Mouse (Mus musculus): ENCODE measurements around the gene Cop1. TPM values are rescaled to one million over a fixed set of nuclear protein-coding genes. Genes with fewer than 3 reads are reported as not detected.
A peak's percentile ranks its signal among the peaks of the same experiment; 100 is the strongest.

The Cop1 gene
- polyA plus RNA-seq, 1 experiment from 2014 or later = 34.6 TPM

DNA sequence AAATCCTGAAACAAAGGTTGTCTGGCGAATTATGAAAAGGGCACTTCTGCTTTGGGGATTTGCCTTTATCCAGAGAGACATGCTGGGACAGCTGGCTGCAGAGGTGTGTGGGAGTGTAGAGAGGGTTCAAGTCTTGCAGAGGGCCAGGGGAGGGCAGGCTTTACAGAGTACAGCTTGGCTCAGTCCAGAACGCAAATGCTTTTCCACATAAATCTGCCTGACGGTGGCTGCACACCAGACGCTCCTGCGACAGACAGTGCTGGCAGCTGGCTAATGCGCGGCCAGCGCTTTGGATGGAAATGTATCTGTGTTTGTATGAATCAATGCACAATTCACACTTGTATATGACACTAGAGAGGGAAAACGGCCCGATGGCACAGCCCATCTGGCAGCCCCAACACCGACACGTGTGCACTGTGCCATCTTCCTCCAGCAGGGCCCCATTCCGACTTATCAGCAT lies 156.5 kb downstream of the Cop1 start:
- WGBS = 68% methylated on average over 13 of the region's 13 CpGs
- H3K4me3 ChIP-seq (ENCODE audit: low read depth, low read length) = no peak overlapping the region
- H3K27ac ChIP-seq (ENCODE audit: low read depth, low read length) = peak overlapping the region; percentile 39; the same call in 1 of the 2 replicates
- no peak overlapping the region for H3K9ac ChIP-seq (ENCODE audit: low read length)
- H3K36me3 ChIP-seq (ENCODE audit: control insufficient read depth, insufficient read depth, low read length) = no peaks in the 10 kb centered on the region
- ATAC-seq = peak; percentile 61; the same call in 1 of the 2 replicates
- H3K4me2 ChIP-seq (ENCODE audit: low read length) = no peak overlapping the region
- peak; percentile 52 for DNase-seq (ENCODE audit: low spot score)
- H3K4me1 ChIP-seq (ENCODE audit: control insufficient read depth, insufficient read depth, low read length) = no peaks in the 10 kb centered on the region
- no peaks in the 10 kb centered on the region for H3K9me3 ChIP-seq (replicated peaks; ENCODE audit: control insufficient read depth, low read length)
- H3K27me3 ChIP-seq (replicated peaks; ENCODE audit: control insufficient read depth, insufficient read depth, low read length) = no peaks in the 10 kb centered on the region

DNA sequence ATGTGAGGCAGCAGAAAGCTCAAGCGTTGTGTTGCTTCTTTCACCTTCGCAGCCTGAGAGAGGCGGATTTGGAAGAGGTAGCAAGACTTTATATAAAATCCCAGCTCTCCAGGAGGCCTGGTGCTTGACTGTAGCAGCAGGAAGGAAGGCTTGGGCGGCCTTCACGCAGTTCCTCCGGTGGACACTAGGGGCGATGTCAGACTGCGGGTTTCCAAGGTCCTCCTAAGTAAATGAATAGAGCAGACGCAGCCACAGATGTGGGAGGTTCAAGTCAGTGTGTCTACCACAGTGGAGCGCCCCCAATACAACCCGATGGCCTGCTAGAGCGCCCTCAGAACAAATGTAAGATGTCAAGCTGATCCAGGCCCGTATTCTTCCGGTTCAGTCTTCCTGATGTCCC lies 157.9 kb downstream of the Cop1 start:
- Histone ChIP-seq H3K9me3 (replicated peaks; ENCODE audit: control insufficient read depth, low read length) (no peaks in the 10 kb centered on the region), H3K4me3 (ENCODE audit: low read depth, low read length) (no peak overlapping the region), H3K9ac (ENCODE audit: low read length) (no peak overlapping the region), H3K27ac (ENCODE audit: low read depth, low read length) (no peak overlapping the region), H3K27me3 (replicated peaks; ENCODE audit: control insufficient read depth, insufficient read depth, low read length) (no peaks in the 10 kb centered on the region), H3K4me2 (ENCODE audit: low read length) (no peak overlapping the region), H3K36me3 (ENCODE audit: control insufficient read depth, insufficient read depth, low read length) (no peaks in the 10 kb centered on the region), H3K4me1 (ENCODE audit: control insufficient read depth, insufficient read depth, low read length) (no peaks in the 10 kb centered on the region)
- WGBS = 19% methylated on average over 14 of the region's 14 CpGs
- peak; percentile 69 for DNase-seq (ENCODE audit: low spot score)
- ATAC-seq = peak; percentile 28; the same call in 1 of the 2 replicates

DNA sequence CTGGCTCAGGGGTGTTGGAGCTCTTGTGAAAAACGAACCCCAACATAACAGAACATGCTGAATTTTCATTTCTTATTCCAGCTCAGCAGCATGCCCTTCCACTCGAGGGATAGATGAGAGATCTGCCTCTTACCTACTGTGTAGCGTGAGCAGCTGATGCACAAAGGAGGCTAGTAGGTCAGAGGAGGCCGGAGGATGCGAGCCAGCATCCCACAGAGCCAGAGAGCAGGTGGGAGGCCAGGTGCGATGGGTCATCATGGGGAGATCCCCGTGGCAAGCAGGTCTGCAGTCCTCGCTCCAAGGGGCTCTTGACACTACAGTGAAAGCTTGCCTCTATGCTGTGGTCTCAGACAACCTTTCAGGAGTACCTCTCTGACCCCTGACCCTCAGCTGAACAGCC lies 160.5 kb downstream of the Cop1 start:
- Histone ChIP-seq H3K27ac (ENCODE audit: low read depth, low read length) (no peak overlapping the region), H3K4me1 (ENCODE audit: control insufficient read depth, insufficient read depth, low read length) (no peaks in the 10 kb centered on the region), H3K27me3 (replicated peaks; ENCODE audit: control insufficient read depth, insufficient read depth, low read length) (no peaks in the 10 kb centered on the region), H3K4me2 (ENCODE audit: low read length) (no peak overlapping the region), H3K9ac (ENCODE audit: low read length) (no peak overlapping the region), H3K4me3 (ENCODE audit: low read depth, low read length) (no peak overlapping the region), H3K9me3 (replicated peaks; ENCODE audit: control insufficient read depth, low read length) (no peaks in the 10 kb centered on the region), H3K36me3 (ENCODE audit: control insufficient read depth, insufficient read depth, low read length) (no peaks in the 10 kb centered on the region)
- DNase-seq (ENCODE audit: low spot score) (no peak), ATAC-seq (no peak)
- 70% methylated on average over 8 of the region's 8 CpGs for WGBS

DNA sequence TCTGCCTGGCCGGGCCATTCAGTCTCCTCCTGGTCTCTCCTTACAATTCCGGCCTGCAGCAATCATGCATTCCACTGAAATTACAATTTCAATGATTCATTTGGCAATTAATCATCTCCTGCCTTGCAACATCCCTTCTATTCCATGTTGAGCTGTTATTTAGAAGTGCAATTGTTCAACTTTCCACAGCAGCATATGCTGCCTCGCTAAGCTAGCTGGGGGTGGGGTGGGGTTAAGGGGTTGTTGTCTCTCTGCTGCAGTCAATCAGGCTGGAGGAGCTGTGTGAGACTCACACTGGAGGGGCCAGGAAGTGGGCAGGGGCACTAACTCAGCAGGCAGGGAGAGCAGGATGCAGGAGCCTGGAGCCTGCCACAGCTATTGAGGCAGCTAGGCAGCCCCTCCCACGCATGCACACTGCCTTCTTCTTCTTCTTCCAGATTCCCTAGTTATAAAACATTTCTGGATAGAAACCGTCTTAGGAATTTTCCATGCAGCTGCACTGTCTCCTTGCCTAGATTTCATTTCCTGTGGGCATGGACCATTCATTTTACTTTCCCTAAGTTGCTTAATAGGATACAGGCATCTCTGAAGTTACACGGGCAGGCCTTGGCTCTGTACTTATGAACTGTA lies 161.1 kb downstream of the Cop1 start:
- H3K27me3 ChIP-seq (replicated peaks; ENCODE audit: control insufficient read depth, insufficient read depth, low read length) = no peaks in the 10 kb centered on the region
- no peak overlapping the region for H3K9ac ChIP-seq (ENCODE audit: low read length)
- H3K9me3 ChIP-seq (replicated peaks; ENCODE audit: control insufficient read depth, low read length) = no peaks in the 10 kb centered on the region
- H3K4me2 ChIP-seq (ENCODE audit: low read length) = no peak overlapping the region
- ATAC-seq (no peak), DNase-seq (ENCODE audit: low spot score) (no peak)
- no peak overlapping the region for H3K27ac ChIP-seq (ENCODE audit: low read depth, low read length)
- no peaks in the 10 kb centered on the region for H3K4me1 ChIP-seq (ENCODE audit: control insufficient read depth, insufficient read depth, low read length)
- no peaks in the 10 kb centered on the region for H3K36me3 ChIP-seq (ENCODE audit: control insufficient read depth, insufficient read depth, low read length)
- WGBS = 31% methylated on average over 6 of the region's 6 CpGs
- H3K4me3 ChIP-seq (ENCODE audit: low read depth, low read length) = no peak overlapping the region

DNA sequence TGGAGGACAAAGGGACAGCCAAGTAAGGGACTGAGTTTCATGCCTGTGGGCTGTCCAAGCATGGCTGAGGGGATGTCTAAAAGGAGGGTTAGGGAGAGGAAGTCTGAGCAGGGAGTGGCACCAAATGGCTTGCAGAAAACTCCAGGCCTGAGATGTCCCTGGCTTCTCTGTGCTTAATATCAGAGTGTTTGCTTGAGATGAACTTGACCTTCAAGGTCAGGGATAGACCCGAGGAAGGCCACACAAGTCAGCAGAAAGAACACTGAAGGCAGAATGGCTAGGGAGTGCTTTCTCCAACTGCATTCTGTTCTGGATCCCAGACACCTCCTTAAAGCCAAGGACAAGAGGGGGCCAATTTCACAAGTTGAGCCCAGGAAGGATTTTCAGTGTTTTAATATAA lies 161.8 kb downstream of the Cop1 start:
- no peak overlapping the region for H3K4me2 ChIP-seq (ENCODE audit: low read length)
- ATAC-seq (no peak), DNase-seq (ENCODE audit: low spot score) (no peak)
- no peak overlapping the region for H3K9ac ChIP-seq (ENCODE audit: low read length)
- H3K36me3 ChIP-seq (ENCODE audit: control insufficient read depth, insufficient read depth, low read length) = no peaks in the 10 kb centered on the region
- no peak overlapping the region for H3K27ac ChIP-seq (ENCODE audit: low read depth, low read length)
- H3K27me3 ChIP-seq (replicated peaks; ENCODE audit: control insufficient read depth, insufficient read depth, low read length) = no peaks in the 10 kb centered on the region
- 80% methylated on average over 1 of the region's 1 CpGs for WGBS
- no peaks in the 10 kb centered on the region for H3K4me1 ChIP-seq (ENCODE audit: control insufficient read depth, insufficient read depth, low read length)
- no peaks in the 10 kb centered on the region for H3K9me3 ChIP-seq (replicated peaks; ENCODE audit: control insufficient read depth, low read length)
- no peak overlapping the region for H3K4me3 ChIP-seq (ENCODE audit: low read depth, low read length)

DNA sequence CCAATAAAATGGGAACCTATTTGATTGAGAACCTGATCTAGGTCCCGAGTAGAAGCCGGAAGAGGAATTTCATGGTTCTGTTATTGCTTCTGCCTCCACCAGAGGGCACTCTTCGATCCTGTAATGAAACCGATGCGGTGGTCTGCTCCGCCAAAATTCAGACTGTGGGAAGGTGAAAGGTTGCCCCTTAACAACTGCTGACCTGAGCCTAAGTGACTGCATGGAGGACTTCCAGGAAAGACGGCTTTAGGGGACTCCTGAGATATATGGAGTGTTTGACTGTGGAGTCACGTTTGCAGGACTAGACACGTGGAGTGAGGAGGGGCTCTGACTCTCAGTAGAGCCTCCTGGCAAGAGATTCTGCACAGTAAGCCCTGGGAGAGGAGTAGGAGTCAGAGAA lies 164.4 kb downstream of the Cop1 start:
- DNase-seq (ENCODE audit: low spot score) (peak; percentile 75), ATAC-seq (peak; percentile 60)
- no peaks in the 10 kb centered on the region for H3K4me1 ChIP-seq (ENCODE audit: control insufficient read depth, insufficient read depth, low read length)
- WGBS = 10% methylated on average over 9 of the region's 9 CpGs
- H3K9ac ChIP-seq (ENCODE audit: low read length) = no peak overlapping the region
- no peaks in the 10 kb centered on the region for H3K36me3 ChIP-seq (ENCODE audit: control insufficient read depth, insufficient read depth, low read length)
- no peaks in the 10 kb centered on the region for H3K9me3 ChIP-seq (replicated peaks; ENCODE audit: control insufficient read depth, low read length)
- no peak overlapping the region for H3K4me3 ChIP-seq (ENCODE audit: low read depth, low read length)
- H3K27me3 ChIP-seq (replicated peaks; ENCODE audit: control insufficient read depth, insufficient read depth, low read length) = no peaks in the 10 kb centered on the region
- peak overlapping the region; percentile 5; the same call in 1 of the 2 replicates for H3K4me2 ChIP-seq (ENCODE audit: low read length)
- no peak overlapping the region for H3K27ac ChIP-seq (ENCODE audit: low read depth, low read length)

Small RNA genes lying within 50 kb of the gene (microRNA-seq; reads per million reads assigned to microRNA genes)
- gene Mir1843b = 43.3 reads per million, percentile 47 among the genes with 10 or more reads in this experiment
